Mouse (Mus musculus) heart, adult 18-20 months (tissue): Measurements from ENCODE around the gene Flywch1. TPM values are rescaled to one million over a fixed set of nuclear protein-coding genes. Genes with fewer than 3 reads are reported as not detected.

ENCODE experiments used
- DNase-seq, 2 experiments: peaks; one replicate each; pipeline ENCODE4 v3.0.0; 2021 to 2022; ENCODE audit warnings: mixed read lengths in 1 of 2
- long read RNA-seq, 2 experiments: library from polyadenylated mRNA; stranded (forward); transcript quantifications; one replicate each; pipeline ENCODE4 v2.0.0; 2021
- total RNA-seq, 2 experiments: library from RNA; stranded (reverse); gene quantifications; 2 replicates each; pipeline ENCODE4 v1.2.3; 2021

The Flywch1 gene
- 10 to 100 TPM; 38.1 to 40.7 TPM for total RNA-seq
- long read RNA-seq, experiment 1, partial matches to known transcripts: 5 of 34 reads
- long read RNA-seq, experiment 1, other reads (novel, unspliced or antisense): 28 of 34 reads
- long read RNA-seq, experiment 2, partial matches to known transcripts: 4 of 13 reads
- long read RNA-seq, experiment 2, other reads (novel, unspliced or antisense): 9 of 13 reads

DNA sequence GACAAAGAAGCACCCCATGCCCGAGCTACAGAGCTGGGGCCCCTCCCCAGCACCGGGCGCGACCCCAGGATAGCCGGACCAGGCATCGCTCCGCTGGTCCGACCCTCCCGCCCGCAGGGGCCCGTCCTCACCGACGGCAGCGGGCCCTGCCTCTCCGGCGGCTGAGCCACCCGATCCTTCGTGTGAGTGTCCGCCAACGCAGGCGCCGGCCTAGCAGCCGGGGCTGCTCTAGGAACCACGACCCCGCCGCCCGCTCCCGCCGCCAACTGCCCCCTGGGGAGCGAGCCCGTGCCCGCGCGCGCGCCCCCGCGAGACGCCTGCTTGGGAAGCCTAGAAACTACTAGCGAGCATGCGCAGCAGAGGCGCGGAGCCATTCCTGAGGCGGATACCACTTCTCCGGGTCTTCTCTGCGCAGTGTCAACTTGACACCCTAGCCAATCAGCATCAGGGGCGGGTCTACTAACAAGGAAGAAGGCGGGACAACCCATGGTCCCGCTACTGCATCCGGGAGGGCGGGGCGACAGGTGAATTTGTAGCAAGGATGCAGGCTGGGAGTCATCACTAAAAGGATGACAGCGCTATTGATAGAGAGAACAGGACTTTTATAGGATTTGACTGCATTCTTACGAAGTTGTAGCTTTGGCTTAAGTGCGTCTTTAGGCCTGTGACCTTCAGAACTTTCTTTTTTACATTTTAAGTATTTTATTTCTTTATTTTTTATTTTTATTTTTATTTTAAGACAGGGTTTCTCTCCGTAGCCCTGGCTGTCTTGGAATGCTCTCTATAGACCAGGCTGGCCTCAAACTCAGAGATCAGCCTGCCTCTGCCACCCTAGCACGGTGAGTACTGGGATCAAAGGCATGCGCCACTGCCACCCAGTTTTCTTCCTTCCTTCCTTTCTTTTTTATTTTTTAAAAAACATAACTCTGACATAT is at the start of gene Flywch1:
Gene Flywch1 (minus strand): TSS at position 319 of the 935 bp plus-strand sequence.
- peak; percentile 98 to 99 for DNase-seq

DNA sequence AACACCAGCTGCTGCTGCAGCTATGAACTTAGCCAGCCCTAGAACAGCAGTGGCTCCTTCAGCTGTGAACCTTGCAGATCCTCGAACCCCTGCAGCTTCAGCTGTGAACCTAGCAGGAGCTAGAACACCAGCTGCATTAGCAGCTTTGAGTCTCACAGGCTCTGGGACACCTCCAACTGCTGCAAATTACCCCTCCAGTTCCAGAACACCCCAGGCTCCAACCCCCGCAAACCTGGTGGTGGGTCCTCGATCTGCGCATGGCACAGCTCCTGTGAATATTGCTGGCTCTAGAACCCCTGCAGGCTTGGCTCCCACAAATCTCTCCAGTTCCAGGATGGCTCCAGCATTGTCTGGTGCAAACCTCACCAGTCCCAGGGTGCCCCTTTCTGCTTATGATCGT is 49.3 kb upstream of the Flywch1 start:
- DNase-seq: no peak

DNA sequence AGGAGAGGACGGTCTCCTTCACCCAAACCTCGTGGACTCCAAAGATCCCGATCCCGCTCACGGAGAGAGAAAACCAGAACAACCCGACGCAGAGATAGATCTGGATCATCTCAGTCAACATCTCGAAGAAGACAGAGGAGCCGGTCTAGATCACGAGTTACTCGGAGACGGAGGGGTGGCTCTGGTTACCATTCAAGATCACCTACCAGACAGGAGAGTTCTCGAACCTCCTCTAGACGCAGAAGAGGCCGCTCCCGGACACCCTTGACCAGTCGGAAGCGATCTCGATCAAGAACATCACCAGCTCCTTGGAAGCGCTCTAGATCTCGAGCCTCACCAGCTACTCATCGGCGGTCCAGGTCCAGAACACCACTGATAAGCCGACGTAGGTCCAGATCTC is 47.8 kb upstream of the Flywch1 start:
- DNase-seq: no peak

DNA sequence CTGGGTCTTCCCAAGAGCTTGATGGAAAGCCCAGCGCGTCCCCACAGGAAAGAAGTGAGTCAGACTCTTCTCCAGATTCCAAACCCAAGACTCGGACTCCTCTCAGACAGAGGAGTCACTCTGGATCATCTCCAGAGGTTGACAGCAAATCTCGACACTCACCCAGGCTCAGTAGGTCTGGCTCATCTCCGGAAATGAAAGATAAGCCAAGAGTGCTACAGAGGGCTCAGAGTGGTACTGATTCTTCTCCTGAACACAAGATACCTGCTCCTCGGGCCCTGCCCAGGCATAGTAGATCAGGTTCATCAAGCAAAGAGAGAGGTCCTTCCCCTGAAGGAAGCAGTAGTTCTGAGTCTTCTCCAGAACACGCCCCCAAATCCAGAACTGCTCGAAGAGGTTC is 47.2 kb upstream of the Flywch1 start:
- no peak for DNase-seq

DNA sequence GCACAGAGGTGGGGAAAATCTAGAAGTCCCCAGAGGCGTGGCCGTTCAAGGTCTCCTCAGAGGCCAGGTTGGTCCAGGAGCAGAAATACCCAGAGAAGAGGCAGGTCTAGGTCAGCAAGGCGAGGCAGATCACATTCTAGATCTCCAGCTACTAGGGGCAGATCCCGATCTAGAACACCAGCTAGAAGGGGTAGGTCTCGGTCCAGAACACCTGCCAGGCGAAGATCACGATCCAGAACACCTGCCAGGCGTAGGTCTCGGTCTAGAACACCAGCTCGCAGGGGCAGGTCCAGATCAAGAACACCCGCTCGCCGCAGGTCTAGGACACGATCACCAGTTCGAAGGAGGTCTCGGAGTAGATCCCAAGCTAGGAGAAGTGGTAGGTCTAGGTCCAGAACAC is 44.2 kb upstream of the Flywch1 start:
- no peak for DNase-seq

- no peak for DNase-seq
Observed at GRCm38 (mm10) chr17:23807918-23808317, 36.5 kb upstream of the Flywch1 start.

GRCm38 (mm10) chr17:23806867-23807266 is 35.5 kb upstream of the Flywch1 start:
- peak; percentile 50 to 53 for DNase-seq

GRCm38 (mm10) chr17:23804426-23805085 is 33.2 kb upstream of the Flywch1 start:
- no peak for DNase-seq

GRCm38 (mm10) chr17:23803366-23804041 is 32.1 kb upstream of the Flywch1 start:
- peak in 1 of 2 experiments; percentile 72 for DNase-seq

DNA sequence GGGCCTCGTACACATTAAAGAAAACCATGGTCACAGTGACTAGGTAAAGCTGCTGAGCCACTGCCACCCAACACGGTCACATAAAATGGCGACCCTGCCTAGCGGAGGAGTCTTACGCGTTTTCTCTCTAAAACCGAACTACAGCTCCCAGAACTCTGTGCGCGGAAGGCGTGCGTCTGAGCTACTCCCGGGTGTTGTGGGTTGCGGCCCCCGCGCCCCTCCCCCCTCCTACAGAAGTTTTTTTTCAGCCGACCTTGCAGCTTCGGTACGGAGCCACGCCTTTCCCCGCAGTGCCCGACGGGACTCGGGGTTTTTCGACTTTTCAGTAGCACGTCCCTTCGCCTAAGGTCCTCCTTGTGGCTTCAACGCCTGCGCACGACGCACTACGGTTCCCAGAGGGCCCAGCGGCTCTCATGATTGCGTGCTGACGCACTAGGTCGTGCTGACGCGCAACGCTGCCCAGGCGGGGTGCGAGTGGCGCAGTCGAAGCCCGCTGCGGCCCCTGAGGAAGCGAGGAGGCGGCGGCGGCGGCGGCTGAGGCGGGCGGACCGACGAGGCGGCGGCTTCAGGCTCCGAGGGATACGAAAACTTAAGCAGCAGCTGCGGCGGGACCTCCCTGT is 31.5 kb upstream of the Flywch1 start:
- peak; percentile 97 to 99 for DNase-seq

DNA sequence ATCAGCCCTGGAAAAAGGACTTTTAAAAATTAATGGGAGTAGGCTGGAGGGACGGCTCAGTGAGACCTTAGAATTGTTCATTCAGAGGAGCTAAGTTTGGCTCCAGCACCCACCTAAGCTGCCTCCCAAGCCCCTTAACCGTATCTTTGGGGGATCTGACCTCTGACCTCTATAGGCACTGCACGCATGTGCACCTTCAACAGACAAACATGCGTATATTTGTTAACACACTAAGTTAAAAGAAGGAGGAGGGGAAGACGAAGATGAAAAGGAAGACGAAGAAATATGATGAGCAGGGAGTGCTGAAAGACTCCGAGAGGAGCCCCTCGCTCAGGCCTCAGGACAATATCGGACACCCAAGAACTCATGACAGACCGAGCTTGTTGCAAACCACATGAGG is 30.2 kb upstream of the Flywch1 start:
- DNase-seq: no peak

- no peak for DNase-seq
Observed at GRCm38 (mm10) chr17:23797316-23797715, 25.9 kb upstream of the Flywch1 start.

DNA sequence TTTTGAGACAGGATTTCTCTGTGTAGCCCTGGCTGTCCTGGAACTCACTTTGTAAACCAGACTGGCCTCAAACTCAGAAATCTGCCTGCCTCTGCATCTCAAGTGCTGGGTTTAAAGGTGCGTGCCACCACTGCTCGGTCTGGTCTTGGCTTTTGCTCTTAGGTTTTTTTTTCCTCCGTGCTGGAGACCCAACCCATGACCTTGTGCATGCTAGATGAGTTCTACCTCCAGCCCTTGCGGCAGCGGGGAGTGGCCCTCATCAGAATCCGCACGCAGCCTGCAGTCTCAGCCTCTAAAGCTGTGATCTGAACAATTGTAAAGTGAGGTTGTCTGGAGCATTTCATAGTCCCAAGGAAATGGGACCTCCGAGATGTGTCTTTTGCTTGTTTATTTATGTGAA is 23.9 kb upstream of the Flywch1 start:
- DNase-seq: no peak

- no peak for DNase-seq
Observed at GRCm38 (mm10) chr17:23791079-23791357, 19.6 kb upstream of the Flywch1 start.

DNA sequence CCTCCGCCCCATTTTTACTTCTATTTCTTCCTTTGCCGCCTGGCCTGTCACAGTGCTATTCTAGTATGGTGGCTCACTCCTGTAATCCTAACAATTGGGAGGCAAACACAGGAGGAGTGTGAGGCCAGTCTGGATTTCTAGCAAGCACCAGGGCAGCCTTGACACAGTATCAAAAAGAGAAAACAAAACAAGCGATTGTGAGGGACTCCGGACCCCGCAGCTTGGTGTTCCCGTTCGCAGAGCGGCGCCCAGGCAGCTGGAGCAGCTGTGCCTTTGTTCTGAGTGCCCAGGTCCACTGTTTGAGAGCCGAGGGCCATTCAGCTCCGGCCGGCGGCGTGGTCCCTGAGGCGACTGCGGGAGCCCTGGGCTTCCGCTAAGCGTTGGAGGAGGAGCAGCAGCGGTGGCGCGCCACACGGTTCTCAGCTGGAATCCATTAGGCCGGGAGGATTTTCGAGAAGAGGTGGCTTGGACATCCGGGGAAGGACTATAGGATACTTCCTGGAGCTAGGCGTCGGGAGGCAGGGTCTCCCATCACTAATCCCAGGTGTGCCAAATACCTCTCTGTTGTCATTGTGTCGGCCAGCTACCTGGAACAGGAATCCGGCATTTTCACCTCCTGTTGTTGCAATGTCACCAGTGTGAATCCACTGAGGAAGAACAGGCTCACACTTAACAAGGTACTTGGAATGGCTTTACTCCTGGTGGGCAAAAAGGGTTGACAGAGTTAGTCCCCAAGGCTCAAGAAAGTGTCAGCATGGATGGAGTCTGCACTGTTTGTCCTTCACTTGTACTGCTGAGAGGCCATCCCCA is 19.1 kb upstream of the Flywch1 start, which contains the start of gene Srrm2:
Gene Srrm2 (plus strand): TSS at position 264 of the 810 bp plus-strand sequence.
- DNase-seq: peak; percentile 60 to 74

DNA sequence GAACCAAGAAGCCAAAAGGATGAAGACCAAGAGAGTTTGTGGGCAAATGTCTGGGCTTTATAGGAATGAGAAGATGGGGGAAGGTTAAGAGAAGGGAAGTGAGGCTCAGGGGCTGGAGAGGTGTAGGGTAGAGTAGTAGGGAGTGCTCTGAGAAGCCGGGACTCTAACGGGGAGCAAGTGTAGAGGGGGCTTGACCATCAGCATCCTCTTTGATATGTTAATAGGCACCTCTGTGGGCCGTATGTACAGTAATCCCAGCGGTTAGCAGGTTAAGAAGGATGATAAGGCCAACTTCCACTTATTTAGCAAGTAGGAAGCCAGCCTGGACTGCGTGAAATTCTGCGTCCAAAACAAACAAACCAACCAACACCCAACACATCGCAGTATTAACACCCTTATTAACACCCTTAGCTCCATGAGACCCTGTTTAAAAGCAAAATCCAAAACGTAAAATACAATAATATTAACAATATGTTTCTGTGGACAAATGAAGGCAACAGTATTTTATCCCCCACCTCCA is 18.4 kb upstream of the Flywch1 start:
- peak in 1 of 2 experiments; percentile 23 for DNase-seq

GRCm38 (mm10) chr17:23788973-23789372 is 17.6 kb upstream of the Flywch1 start:
- no peak for DNase-seq

GRCm38 (mm10) chr17:23786510-23786931 is 15.1 kb upstream of the Flywch1 start:
- DNase-seq: peak in 1 of 2 experiments; percentile 24

DNA sequence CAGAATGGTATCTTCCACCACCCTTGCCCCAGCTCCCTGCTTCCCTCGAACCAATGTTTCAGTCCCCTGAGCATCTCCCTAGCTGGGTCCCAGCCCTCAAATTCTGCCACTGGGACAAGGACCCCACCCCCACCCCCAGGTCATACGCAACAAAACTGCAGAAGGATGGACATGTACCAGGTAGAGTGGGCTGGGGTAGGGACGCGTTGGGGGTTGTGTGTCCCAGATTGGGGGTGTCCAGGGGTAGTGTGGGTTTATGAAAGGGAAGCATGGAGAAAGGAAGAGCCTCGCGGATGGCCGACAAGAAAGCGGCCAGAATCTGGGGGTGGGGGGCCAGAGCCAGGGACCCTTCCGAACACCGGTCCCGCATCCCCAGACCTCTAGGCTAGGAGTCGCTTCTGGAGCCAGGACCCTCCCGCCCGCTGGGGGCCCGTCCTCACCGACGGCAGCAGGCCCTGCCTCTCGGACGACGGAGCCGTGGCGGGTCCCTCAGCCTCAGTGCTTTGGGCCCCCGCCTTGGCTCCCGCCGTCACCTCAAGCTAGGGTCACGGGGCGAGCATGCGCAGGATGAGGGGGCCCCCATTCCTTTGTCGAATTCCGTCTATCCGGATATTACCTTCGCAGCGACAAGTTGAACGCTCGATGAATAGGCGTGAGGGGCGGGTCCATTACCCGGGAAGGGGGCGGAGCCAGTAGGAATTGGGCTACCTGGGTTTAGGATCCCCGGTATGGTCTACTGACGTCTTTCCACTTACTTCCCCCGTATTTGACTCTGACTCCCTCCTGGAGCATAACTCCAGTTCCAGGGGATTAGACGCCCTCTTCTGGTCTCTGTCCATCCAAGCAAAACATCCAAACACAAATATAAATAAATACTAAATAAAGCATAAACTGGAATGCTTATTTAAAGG is 14.4 kb upstream of the Flywch1 start, which contains the start of gene Flywch2:
Gene Flywch2 (minus strand): TSS at position 521 of the 911 bp plus-strand sequence.
- DNase-seq: peak; percentile 67 to 76

DNA sequence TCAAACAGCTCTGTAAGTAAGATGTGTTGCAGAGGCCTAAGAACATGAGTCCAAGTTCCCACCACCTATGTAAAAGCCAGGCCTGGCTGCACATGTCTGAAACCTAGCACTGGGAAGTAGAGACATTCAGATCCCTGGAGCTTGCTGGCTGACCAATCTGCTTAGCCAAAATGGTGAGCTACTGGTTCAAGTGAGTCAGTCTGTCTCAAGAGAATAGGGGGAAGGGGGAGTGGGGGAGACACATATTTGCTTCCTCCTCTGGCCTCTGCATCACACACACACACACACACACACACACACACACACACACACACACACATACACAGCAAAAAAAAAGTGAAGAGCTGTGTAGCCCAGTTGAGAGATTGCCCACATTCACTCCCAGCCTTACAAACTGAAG is 11.9 kb upstream of the Flywch1 start:
- DNase-seq: no peak
